Mouse (Mus musculus): ENCODE measurements around the gene Wfdc6a.

Gene Wfdc6a

GRCm38 (mm10) chr2:164549963-164550894 lies 35.0 kb downstream of the Wfdc6a start:
- peak in 1 of 2 experiments; percentile 20 for DNase-seq (ENCODE audit: low spot score in 2 of 2)

- DNase-seq (ENCODE audit: low spot score in 2 of 2) = no peak
Measured at GRCm38 (mm10) chr2:164549338-164549737, 35.9 kb downstream of the Wfdc6a start.

- no peak for DNase-seq (ENCODE audit: low spot score in 2 of 2)
Measured at GRCm38 (mm10) chr2:164544454-164545097, 40.7 kb downstream of the Wfdc6a start.

GRCm38 (mm10) chr2:164543745-164544144 lies 41.5 kb downstream of the Wfdc6a start:
- DNase-seq (ENCODE audit: low spot score in 2 of 2) = no peak

- no peak for DNase-seq (ENCODE audit: low spot score in 2 of 2)
Measured at GRCm38 (mm10) chr2:164542598-164542997, 42.6 kb downstream of the Wfdc6a start.

DNA sequence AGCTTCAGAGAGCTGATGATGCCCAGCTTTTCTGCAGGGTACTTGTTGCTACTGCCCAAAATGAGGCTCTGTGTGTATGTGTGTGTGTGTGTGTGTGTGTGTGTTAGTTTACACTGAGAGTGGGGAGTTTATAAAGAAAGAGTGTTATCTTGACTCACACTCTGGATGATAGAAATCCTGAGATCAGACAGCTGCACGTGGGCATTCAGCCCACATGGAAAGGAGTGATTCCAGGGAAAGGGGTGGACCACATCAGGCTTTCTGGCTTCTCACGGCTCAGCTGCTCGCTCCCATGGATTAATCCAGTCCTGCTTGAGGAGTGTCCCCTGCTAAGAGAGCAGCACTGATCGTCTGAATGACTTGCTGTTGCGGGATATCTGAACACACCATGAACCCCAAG lies 43.1 kb downstream of the Wfdc6a start:
- DNase-seq (ENCODE audit: low spot score in 2 of 2) = peak in 1 of 2 experiments; percentile 38

DNA sequence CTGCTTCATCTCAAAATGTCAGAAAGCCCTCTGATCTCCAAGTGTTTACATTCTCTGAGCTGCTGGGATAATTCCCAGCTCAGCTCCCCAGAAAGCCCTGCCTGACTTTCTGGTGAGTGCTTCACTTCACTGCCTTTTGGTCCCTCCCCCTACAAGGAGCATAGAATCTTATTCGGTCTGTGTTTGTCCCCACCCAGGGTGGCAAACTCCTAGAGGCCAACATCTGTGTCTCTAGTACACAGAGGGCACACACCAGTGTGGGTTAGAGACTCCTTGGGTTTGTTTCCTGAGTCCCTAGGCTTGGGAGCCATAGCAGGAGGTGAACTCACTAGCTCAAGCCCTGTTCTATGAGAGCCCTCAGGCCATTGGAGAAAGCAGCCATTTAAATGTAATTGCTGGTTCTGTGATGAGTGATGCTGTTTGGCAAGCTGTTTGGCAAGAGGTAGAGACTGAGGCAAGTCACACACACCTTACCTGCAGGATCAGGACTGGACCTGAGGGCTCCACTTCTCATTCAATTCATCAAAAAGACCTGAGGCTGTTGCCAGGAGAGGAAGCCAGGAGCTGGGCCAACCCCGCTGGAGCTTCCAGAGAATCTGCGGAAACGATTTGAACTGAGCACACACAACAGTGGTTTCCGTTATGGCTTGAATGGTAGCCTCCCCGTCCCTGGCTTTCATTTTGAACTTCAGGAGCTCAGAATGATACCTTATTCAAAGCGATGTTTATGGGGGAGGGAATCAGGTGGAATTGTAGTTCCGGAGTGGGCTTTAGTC lies 44.4 kb downstream of the Wfdc6a start:
- DNase-seq (ENCODE audit: low spot score in 2 of 2) = no peak

DNA sequence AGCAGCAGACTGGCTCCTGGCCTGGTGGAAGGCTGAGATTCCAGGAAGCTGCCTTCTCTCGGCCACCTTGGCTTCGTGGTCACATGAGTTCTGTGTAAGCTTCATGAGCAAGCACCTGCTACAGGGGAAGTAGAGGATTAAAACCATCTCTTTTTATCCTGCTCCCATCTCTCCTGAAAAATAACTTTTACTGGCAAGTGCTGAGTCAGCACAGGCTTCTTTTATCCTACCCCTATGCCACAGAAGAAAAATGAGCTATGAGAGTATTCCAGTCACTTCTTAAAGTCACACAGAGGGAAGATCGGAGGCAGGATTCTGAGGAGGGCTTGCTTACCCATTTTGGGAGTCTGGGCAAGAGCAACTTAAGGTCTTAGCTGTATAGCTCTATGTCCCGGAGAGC lies 48.2 kb downstream of the Wfdc6a start:
- DNase-seq (ENCODE audit: low spot score in 2 of 2) = no peak

DNA sequence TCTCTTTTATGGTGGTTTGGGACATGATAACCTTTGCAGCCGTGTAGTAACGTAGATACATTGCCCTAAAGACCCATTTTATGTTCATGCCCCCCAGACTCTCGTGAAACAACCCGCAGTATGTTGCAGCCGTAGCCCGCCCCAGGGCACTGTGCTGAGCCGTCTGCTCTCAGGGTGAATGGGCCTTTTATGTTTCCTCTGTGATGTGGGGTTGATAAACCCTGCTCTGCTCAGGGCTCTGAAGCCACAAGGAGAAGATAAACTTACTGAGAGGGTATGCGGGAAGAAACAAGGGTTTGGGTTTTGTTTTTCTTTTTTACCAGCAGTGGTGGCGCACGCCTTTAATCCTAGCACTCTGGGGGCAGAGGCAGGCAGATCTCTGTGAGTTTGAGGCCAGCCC lies 50.9 kb downstream of the Wfdc6a start:
- DNase-seq (ENCODE audit: low spot score in 2 of 2) = no peak

- DNase-seq (ENCODE audit: low spot score in 2 of 2) = peak; percentile 66 to 75
Measured at GRCm38 (mm10) chr2:164531169-164531568, 54.1 kb downstream of the Wfdc6a start.
